Mouse (Mus musculus) liver, postnatal 0 days (tissue): ENCODE data around the gene Iqck. TPM values are rescaled to one million over a fixed set of nuclear protein-coding genes. Genes with fewer than 3 reads are reported as not detected.

Experiments
- ATAC-seq: fragments of 200-750 bp; cut with Nextera tagmentation; 2 replicates; pipeline ENCODE4 v1.8.0; 2017; ENCODE audit warnings: mild to moderate bottlenecking, moderate library complexity
- DNase-seq: peaks from one replicate; pipeline ENCODE4 v3.0.0-alpha.2; 2016
- H3K27ac ChIP-seq: fragments of 300-500 bp; sonication (generic); 2 replicates; pipeline ENCODE4 v1.5.1; 2014; ENCODE audit warnings: antibody characterized with exemption, moderate library complexity, mild to moderate bottlenecking, low read depth
- H3K27me3 ChIP-seq: fragments of 300-500 bp; sonication (generic); 2 replicates; pipeline ENCODE4 v1.6.1; 2014; ENCODE audit warnings: low read length, control low read depth, mixed read lengths; ENCODE audit not compliant: insufficient read depth
- H3K36me3 ChIP-seq: fragments of 300-500 bp; sonication (generic); replicated peaks from 2 replicates; pipeline ENCODE4 v1.6.1; 2014; ENCODE audit warnings: mild to moderate bottlenecking, control low read depth, low read length, moderate library complexity, mixed read lengths; ENCODE audit not compliant: insufficient read depth
- H3K4me1 ChIP-seq: fragments of 300-500 bp; sonication (generic); 2 replicates; pipeline ENCODE4 v1.6.1; 2014; ENCODE audit warnings: antibody characterized with exemption, mild to moderate bottlenecking, control low read depth; ENCODE audit not compliant: insufficient read depth
- H3K4me2 ChIP-seq: fragments of 300-500 bp; sonication (generic); 2 replicates; pipeline ENCODE4 v1.6.1; 2014; ENCODE audit warnings: low read depth, mild to moderate bottlenecking, low read length, moderate library complexity, mixed read lengths
- H3K4me3 ChIP-seq: fragments of 300-500 bp; sonication (generic); 2 replicates; pipeline ENCODE4 v1.5.1; 2014; ENCODE audit warnings: low read depth, low read length
- H3K9ac ChIP-seq: fragments of 300-500 bp; sonication (generic); replicated peaks from 2 replicates; pipeline ENCODE4 v1.6.1; 2014; ENCODE audit warnings: mild to moderate bottlenecking, moderate library complexity
- H3K9me3 ChIP-seq: fragments of 300-500 bp; sonication (generic); 2 replicates; pipeline ENCODE4 v1.6.1; 2016; ENCODE audit warnings: mild to moderate bottlenecking, control low read depth, low read length, mixed read lengths
- CTCF ChIP-seq: sonication (generic); IDR thresholded peaks from 2 replicates; pipeline ENCODE4 v1.5.1; 2016; ENCODE audit warnings: antibody characterized with exemption, low read depth
- EP300 ChIP-seq: IDR thresholded peaks from 2 replicates; pipeline ENCODE4 v1.6.1; 2016; ENCODE audit warnings: antibody characterized with exemption, low read depth, mild to moderate bottlenecking
- WGBS: fragments of 180-500 bp; shearing (Covaris S2); extraction: QIAGEN DNeasy Blood & Tissue Kit; methylation state at CpG from one replicate; pipeline ENCODE4 v1.1.7; 2014; ENCODE audit not compliant: insufficient replicate concordance; 5-methylcytosine and 5-hydroxymethylcytosine counted together
- polyA plus RNA-seq: library from polyadenylated mRNA; unstranded; fragments of >200 nt; fragmentation: Nextera tagmentation; extraction: Ambion mirVana; gene quantifications from 2 replicates; pipeline ENCODE4 v1.2.1, GENCODE M21; 2015

The Iqck gene
- polyA plus RNA-seq, 1 experiment from 2014 or later, result 0.39 TPM

DNA sequence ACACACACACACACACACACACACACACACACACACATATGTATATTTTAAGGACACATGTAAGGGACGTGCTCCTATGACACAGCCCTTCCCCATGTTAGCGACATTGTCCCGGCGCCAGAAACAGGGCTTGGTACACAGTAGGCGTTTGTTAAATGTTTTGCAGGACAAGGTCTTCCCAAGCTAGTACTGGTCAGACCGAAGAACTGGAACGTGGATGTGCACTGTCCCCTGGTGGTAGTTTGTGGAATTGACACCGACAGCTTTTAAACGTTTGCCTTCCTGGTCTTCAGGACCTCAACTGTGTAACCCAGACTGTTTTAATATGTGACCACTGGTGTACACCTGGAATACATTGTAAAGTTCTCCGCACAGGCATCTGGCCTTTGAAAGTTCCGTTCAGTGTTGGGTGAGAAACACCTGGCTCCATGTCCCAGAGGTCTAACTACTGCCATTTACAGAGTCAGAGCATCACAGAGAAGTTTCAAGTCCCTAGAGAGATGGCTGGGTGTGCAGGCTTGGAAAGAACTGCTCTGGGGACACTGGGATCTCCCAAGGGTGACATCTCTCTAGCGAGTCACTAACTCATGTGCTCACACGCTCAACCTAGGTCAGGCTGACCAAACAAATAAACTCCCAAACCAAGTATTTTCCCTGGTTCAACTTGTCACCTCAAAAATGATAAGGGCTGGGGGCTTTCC is 140.7 kb downstream of the Iqck start:
- Histone ChIP-seq H3K9ac (no peak overlapping the region), H3K27me3 (peaks cover 29% of the 10 kb centered on the region), H3K4me2 (no peak overlapping the region), H3K27ac (no peak overlapping the region), H3K9me3 (no peaks in the 10 kb centered on the region), H3K36me3 (no peaks in the 10 kb centered on the region), H3K4me3 (no peak overlapping the region), H3K4me1 (peaks cover 6% of the 10 kb centered on the region)
- WGBS, result 9% methylated on average over 13 of the region's 13 CpGs
- DNase-seq, result peak; percentile 80
- TF ChIP-seq CTCF, result peak; percentile 99
- TF ChIP-seq EP300, result no peak
- ATAC-seq, result peak; percentile 64

DNA sequence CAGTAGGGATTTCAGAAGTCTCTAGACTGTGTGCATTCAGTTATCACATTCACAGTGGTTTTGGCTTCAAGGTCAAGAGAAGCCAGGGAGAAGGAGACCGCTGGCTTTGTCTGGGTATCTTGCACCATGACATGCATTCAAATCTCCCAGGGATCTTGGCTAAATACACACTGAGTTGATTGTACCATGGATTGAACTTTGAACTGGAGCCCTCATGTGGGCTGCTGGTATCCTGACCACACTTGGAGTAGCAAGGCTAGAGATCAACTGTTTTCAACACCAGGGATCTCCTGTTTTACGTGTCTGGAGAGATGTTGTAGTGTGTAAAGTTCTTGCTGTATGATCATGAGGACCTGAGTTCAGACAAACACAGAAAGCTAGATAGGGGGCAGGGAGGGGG is 144.3 kb downstream of the Iqck start:
- Histone ChIP-seq H3K9ac (no peak overlapping the region), H3K27me3 (peaks cover 8% of the 10 kb centered on the region), H3K4me2 (no peak overlapping the region), H3K4me3 (no peak overlapping the region), H3K9me3 (no peaks in the 10 kb centered on the region), H3K36me3 (no peaks in the 10 kb centered on the region), H3K27ac (no peak overlapping the region), H3K4me1 (no peaks in the 10 kb centered on the region)
- TF ChIP-seq EP300 (no peak), CTCF (no peak)
- no peak for DNase-seq
- WGBS, result 62% methylated on average over 2 of the region's 2 CpGs
- no peak for ATAC-seq

GRCm38 (mm10) chr7:119001965-119002364 is 146.4 kb downstream of the Iqck start:
- H3K36me3 ChIP-seq, result no peaks in the 10 kb centered on the region
- H3K27me3 ChIP-seq, result no peaks in the 10 kb centered on the region
- no peaks in the 10 kb centered on the region for H3K4me1 ChIP-seq
- H3K4me3 ChIP-seq, result no peak overlapping the region
- no peak for TF ChIP-seq CTCF
- no peak for TF ChIP-seq EP300
- H3K4me2 ChIP-seq, result no peak overlapping the region
- WGBS, result 70% methylated on average over 2 of the region's 2 CpGs
- H3K9ac ChIP-seq, result no peak overlapping the region
- no peak for DNase-seq
- no peak for ATAC-seq
- no peaks in the 10 kb centered on the region for H3K9me3 ChIP-seq
- no peak overlapping the region for H3K27ac ChIP-seq

DNA sequence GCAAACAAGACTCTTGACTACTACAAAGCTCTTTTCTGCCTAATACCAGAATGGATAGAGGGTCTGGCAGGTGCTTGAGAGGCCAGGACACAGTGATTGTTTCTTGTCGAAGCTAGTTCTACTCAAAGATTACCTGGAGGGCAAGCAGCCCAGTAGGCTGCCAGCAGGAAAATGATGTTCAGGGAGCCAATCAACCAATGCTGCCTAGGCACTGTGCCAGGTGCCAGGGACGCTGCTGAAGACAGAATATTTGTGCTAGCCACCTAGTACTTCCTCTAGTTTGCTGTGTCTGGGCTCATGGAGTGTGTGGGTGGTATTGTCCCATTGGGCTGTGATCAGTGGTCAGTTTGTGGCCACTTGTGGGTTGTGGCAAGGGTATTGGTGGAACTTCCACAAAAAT is 146.9 kb downstream of the Iqck start:
- no peak for TF ChIP-seq CTCF
- no peak for TF ChIP-seq EP300
- WGBS, result 52% methylated on average over 2 of the region's 2 CpGs
- Histone ChIP-seq H3K27me3 (no peaks in the 10 kb centered on the region), H3K4me3 (no peak overlapping the region), H3K4me1 (no peaks in the 10 kb centered on the region), H3K9ac (no peak overlapping the region), H3K4me2 (no peak overlapping the region), H3K36me3 (no peaks in the 10 kb centered on the region), H3K27ac (no peak overlapping the region), H3K9me3 (no peaks in the 10 kb centered on the region)
- DNase-seq (no peak), ATAC-seq (no peak)

DNA sequence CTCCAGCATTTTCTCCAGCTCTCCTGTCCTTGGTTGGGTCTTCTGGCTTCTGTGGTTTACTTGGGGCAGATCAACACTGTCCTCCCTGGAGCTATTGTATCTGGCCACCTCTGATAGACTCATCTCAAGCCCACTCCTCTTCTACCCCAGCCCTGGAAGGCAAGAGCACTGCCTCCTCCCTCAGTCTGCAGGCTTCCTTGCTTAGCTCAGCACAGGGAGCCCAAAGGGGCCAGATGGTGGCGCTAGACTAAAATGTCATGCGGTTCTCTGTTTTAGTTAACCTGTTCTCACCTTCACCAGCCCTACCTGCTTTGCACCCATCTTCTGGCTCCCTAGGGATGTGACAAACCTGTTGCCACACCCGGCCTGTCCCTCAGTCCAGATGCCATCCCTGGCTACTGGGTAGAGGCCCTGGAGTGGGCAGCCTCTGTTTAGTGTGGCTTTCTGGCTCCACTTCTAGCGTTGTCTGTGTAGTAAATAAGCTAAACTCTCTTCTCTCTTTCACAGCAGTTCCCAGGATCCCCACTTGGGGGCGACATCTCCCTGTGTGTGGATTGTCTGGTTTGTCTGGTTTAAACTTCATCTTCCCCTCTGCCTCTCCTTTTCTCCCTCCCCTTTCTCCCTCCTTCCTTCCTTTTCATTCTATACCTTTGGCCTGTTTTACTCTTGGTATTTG is 155.4 kb downstream of the Iqck start:
- WGBS, result 14% methylated on average over 5 of the region's 5 CpGs
- Histone ChIP-seq H3K9me3 (no peaks in the 10 kb centered on the region), H3K4me3 (no peak overlapping the region), H3K36me3 (no peaks in the 10 kb centered on the region), H3K27me3 (no peaks in the 10 kb centered on the region), H3K9ac (no peak overlapping the region), H3K27ac (no peak overlapping the region), H3K4me2 (no peak overlapping the region), H3K4me1 (no peaks in the 10 kb centered on the region)
- ATAC-seq (no peak), DNase-seq (peak; percentile 68)
- TF ChIP-seq EP300 (no peak), CTCF (peak; percentile 76)

GRCm38 (mm10) chr7:119015736-119016135 is 160.2 kb downstream of the Iqck start:
- no peaks in the 10 kb centered on the region for H3K4me1 ChIP-seq
- DNase-seq, result no peak
- TF ChIP-seq CTCF, result peak; percentile 58
- no peak for TF ChIP-seq EP300
- no peak overlapping the region for H3K9ac ChIP-seq
- H3K4me3 ChIP-seq, result no peak overlapping the region
- H3K4me2 ChIP-seq, result no peak overlapping the region
- H3K27me3 ChIP-seq, result no peaks in the 10 kb centered on the region
- H3K36me3 ChIP-seq, result no peaks in the 10 kb centered on the region
- H3K9me3 ChIP-seq, result no peaks in the 10 kb centered on the region
- no peak overlapping the region for H3K27ac ChIP-seq
- ATAC-seq, result no peak
- WGBS, result 3% methylated on average over 3 of the region's 3 CpGs
